Mouse (Mus musculus) cortical plate, adult 2 months (tissue): Measurements from ENCODE around the gene Slco3a1.

Experiments used
- CTCF ChIP-seq: fragments of 200-500 bp; IDR thresholded peaks from 2 replicates; pipeline ENCODE4 v1.5.1; 2011; ENCODE audit warnings: mild to moderate bottlenecking, control low read depth, low read length; ENCODE audit not compliant: insufficient read depth; ENCODE audit errors: extremely low read depth
- POLR2A ChIP-seq: fragments of 200-500 bp; IDR thresholded peaks from 2 replicates; pipeline ENCODE4 v1.6.1; 2011; ENCODE audit warnings: mild to moderate bottlenecking, low read length, control low read depth; ENCODE audit not compliant: insufficient read depth; ENCODE audit errors: extremely low read depth

- TF ChIP-seq POLR2A, result no peak
- TF ChIP-seq CTCF, result no peak
These were observed 104.8 kb downstream of the Slco3a1 start for GRCm38 (mm10) chr7:74449802-74450201.
